Mouse (Mus musculus) spleen, adult 2 months (tissue): Measurements from ENCODE around the gene Pitpna. TPM values are rescaled to one million over a fixed set of nuclear protein-coding genes. Genes with fewer than 3 reads are reported as not detected.

Experiments
- DNase-seq, 2 experiments: peaks; one replicate each; pipeline versions ENCODE4 v3.0.0 to v3.0.0-alpha.2; 2012 to 2021; ENCODE audit warnings: low spot score in 2 of 2, low read depth in 1 of 2
- H3K27ac ChIP-seq: fragments of 200-500 bp; 2 replicates; pipeline ENCODE4 v1.5.1; 2012; ENCODE audit warnings: low read length, inconsistent platforms; ENCODE audit not compliant: insufficient read depth
- H3K27me3 ChIP-seq: fragments of 200-500 bp; 2 replicates; pipeline ENCODE4 v1.6.1; 2012; ENCODE audit warnings: mild to moderate bottlenecking, moderate library complexity, low read length, inconsistent platforms; ENCODE audit not compliant: control insufficient read depth, insufficient read depth
- H3K36me3 ChIP-seq: fragments of 200-500 bp; 2 replicates; pipeline ENCODE4 v1.6.1; 2012; ENCODE audit warnings: mild to moderate bottlenecking, low read length, inconsistent platforms; ENCODE audit not compliant: control insufficient read depth, insufficient read depth
- H3K4me1 ChIP-seq: fragments of 200-500 bp; 2 replicates; pipeline ENCODE4 v1.6.1; 2011; ENCODE audit warnings: inconsistent platforms; ENCODE audit not compliant: control insufficient read depth, insufficient read depth, insufficient read length
- H3K4me3 ChIP-seq: fragments of 200-500 bp; 2 replicates; pipeline ENCODE4 v1.5.1; 2011; ENCODE audit warnings: mild to moderate bottlenecking, inconsistent platforms; ENCODE audit not compliant: insufficient read depth, insufficient read length; ENCODE audit errors: extremely low read depth
- CTCF ChIP-seq: fragments of 200-500 bp; IDR thresholded peaks from 2 replicates; pipeline ENCODE4 v1.5.1; 2011; ENCODE audit warnings: mild to moderate bottlenecking, inconsistent platforms; ENCODE audit not compliant: insufficient read depth, insufficient read length, insufficient replicate concordance; ENCODE audit errors: extremely low read depth
- POLR2A ChIP-seq: fragments of 200-500 bp; IDR thresholded peaks from 2 replicates; pipeline ENCODE4 v1.6.1; 2011; ENCODE audit warnings: low read depth, low read length, inconsistent platforms
- WGBS: fragments of 180-500 bp; shearing (Covaris S2); methylation state at CpG from one replicate; pipeline ENCODE4 v1.1.7; 2018; 5-methylcytosine and 5-hydroxymethylcytosine counted together
- polyA plus RNA-seq: library from polyadenylated mRNA; depleted of rRNA; stranded (reverse); fragments of >200 nt; gene quantifications from 2 replicates; pipeline ENCODE4 v1.2.3, GENCODE M21; 2012

The Pitpna gene
- polyA plus RNA-seq, 1 experiment = 51.7 TPM

DNA sequence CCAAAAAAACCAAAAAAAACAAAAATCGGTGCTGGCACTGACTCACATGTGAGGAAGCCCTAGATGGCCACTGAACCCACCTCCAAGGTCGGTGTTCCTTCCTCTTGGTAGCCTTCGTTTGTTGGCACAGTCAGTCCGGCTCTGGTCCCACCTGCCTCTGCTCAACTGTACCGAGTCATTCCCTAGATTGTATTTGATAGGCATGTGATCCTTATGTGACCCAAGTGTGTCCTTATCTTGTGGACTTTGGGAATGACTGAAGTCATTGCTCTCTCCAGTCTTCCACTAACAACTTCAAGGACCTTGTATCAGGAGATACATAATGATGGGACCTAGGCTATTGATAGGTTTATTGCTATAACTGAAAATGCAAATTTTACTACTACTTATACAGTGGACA lies 16.9 kb downstream of the Pitpna start:
- H3K36me3 ChIP-seq = peaks cover 58% of the 10 kb centered on the region
- H3K27me3 ChIP-seq = no peaks in the 10 kb centered on the region
- TF ChIP-seq CTCF (no peak), POLR2A (no peak)
- H3K4me3 ChIP-seq = no peak overlapping the region
- WGBS = 83% methylated on average over 5 of the region's 5 CpGs
- H3K27ac ChIP-seq = no peak overlapping the region
- DNase-seq = no peak
- H3K4me1 ChIP-seq = no peaks in the 10 kb centered on the region

DNA sequence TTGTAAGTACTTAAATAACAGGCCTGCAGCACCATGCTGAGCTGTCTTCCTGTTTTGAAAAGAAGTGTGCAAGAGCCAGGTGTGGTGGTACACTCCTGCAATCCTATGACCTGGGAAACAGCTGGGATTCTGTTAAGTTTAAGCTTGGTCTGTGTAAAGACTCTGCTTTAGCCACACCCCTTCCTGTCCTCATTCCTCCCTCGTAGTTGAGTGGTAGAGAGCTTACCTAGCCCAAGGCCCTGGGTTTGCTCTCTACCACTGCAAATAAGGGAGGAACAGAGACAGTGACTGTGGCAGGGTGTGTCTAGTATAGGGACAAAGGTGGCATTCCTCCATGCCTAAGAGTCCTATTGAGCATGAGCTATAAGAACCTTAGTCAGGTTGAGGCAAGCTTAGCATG lies 17.4 kb downstream of the Pitpna start:
- no peak for TF ChIP-seq CTCF
- TF ChIP-seq POLR2A = no peak
- H3K27me3 ChIP-seq = no peaks in the 10 kb centered on the region
- DNase-seq = no peak
- peaks cover 57% of the 10 kb centered on the region for H3K36me3 ChIP-seq
- no peak overlapping the region for H3K4me3 ChIP-seq
- no peak overlapping the region for H3K27ac ChIP-seq
- no peaks in the 10 kb centered on the region for H3K4me1 ChIP-seq
- WGBS = 21% methylated on average over 1 of the region's 1 CpGs

DNA sequence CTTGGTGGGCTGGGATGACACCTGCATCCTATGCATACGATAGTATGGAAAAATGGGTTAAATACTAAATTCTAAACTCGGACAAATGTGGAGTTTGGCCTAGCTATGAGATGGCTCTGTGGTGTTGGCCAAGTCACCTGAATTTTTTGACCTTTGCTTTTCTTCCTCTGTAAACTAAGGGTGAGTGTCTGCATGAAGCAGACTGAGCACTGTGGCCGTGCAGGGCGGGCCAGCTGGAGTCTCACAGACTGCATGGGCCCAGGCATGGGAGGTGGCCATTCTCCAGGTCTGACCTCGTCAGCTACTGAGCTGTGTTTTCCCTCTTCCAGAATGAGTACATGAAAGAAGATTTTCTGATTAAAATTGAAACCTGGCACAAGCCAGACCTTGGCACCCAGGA lies 20.9 kb downstream of the Pitpna start:
- no peaks in the 10 kb centered on the region for H3K4me1 ChIP-seq
- H3K27me3 ChIP-seq = no peaks in the 10 kb centered on the region
- no peak for DNase-seq
- no peak overlapping the region for H3K4me3 ChIP-seq
- no peak overlapping the region for H3K27ac ChIP-seq
- H3K36me3 ChIP-seq = peaks cover 53% of the 10 kb centered on the region
- TF ChIP-seq CTCF (no peak), POLR2A (no peak)
- WGBS = 93% methylated on average over 5 of the region's 5 CpGs

DNA sequence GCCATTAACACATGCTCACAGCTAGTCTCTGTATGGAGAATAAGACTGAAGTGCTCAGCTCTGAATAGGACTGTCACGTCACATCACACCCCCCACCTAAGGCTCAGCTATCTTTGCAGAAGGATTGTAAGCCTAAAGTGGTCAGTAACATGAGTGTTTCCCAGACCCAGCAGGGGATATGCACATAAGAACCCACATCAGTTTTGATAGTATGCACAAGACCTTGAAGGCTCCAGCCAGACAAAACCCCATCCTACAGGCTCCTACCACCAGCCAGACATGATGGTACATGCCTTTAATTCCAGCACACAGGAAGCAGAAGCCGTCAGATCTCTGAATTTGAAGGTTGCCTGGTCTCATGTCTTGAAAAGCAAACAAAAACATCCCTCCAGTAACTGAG lies 22.1 kb downstream of the Pitpna start:
- TF ChIP-seq CTCF (no peak), POLR2A (no peak)
- peaks cover 53% of the 10 kb centered on the region for H3K36me3 ChIP-seq
- 92% methylated on average over 2 of the region's 2 CpGs for WGBS
- H3K4me3 ChIP-seq = no peak overlapping the region
- H3K27ac ChIP-seq = no peak overlapping the region
- no peaks in the 10 kb centered on the region for H3K27me3 ChIP-seq
- H3K4me1 ChIP-seq = no peaks in the 10 kb centered on the region
- no peak for DNase-seq

DNA sequence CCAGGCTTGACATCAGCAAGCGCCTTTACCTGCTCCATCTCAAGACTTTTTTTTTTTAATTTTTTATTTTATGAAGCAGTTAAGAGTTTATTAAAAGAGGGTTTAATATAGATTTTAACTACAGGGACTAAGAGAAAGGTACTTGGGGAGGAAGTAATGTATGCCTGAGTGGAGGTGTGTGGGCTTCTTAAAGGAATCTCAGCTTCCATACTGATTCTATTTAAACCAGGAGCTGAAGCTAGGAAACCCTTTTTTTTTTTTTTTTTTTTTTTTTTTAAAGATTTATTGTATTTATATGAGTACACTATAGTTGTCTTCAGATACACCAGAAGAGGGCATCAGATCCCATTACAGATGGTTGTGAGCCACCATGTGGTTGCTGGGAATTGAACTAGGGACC lies 26.9 kb downstream of the Pitpna start:
- no peak overlapping the region for H3K27ac ChIP-seq
- no peak overlapping the region for H3K4me3 ChIP-seq
- TF ChIP-seq POLR2A (no peak), CTCF (no peak)
- 97% methylated on average over 1 of the region's 1 CpGs for WGBS
- H3K4me1 ChIP-seq = no peaks in the 10 kb centered on the region
- no peaks in the 10 kb centered on the region for H3K27me3 ChIP-seq
- peaks cover 33% of the 10 kb centered on the region for H3K36me3 ChIP-seq
- no peak for DNase-seq

DNA sequence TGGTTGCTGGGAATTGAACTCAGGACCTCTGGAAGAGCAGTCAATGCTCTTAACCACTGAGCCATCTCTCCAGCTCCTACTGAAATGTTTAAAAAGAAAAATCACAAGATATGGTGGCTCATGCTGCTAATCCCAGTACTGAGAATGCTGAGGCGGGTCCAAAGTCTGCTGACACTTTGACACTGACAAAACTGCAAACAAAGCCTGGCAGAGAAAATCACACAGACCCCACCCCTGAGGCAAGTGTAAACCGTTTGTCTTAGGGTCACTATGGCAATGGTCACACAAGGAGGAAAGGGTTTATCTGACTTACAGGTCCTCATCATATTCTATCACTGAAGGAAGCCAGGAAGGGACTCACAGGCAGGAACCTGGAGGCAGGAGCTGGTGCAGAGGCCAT lies 27.7 kb downstream of the Pitpna start:
- Histone ChIP-seq H3K36me3 (peaks cover 32% of the 10 kb centered on the region), H3K27me3 (no peaks in the 10 kb centered on the region), H3K4me1 (no peaks in the 10 kb centered on the region), H3K4me3 (no peak overlapping the region), H3K27ac (no peak overlapping the region)
- no peak for TF ChIP-seq CTCF
- no peak for TF ChIP-seq POLR2A
- 93% methylated on average over 2 of the region's 2 CpGs for WGBS
- no peak for DNase-seq

DNA sequence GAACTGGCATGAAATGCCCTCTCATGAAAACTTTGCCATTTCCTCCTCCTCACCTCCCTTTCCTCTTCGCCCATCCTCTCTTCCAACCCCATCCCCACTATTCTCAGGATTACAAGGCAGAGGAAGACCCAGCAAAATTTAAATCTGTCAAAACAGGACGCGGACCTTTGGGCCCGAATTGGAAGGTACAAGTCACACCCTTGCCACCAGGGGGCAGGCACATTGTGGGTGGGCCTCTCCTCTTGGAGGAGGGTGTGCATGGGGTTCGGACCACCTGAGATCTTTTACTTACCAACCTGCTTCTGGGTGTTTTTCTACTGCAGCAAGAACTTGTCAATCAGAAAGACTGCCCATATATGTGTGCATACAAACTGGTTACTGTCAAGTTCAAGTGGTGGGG lies 31.2 kb downstream of the Pitpna start:
- Histone ChIP-seq H3K36me3 (peaks cover 22% of the 10 kb centered on the region), H3K27me3 (no peaks in the 10 kb centered on the region), H3K4me3 (no peak overlapping the region), H3K27ac (no peak overlapping the region), H3K4me1 (peaks cover 11% of the 10 kb centered on the region)
- TF ChIP-seq CTCF (peak; percentile 50; the same call in 1 of the 2 replicates), POLR2A (no peak)
- WGBS = 73% methylated on average over 5 of the region's 5 CpGs
- DNase-seq = peak; percentile 12 to 30
